Mouse (Mus musculus) layer of hippocampus, adult 9-11 months (tissue): ENCODE data around the gene Mzf1.
"Not testable (repeated sequence)": the region's sequence is repeated elsewhere in the genome, so short reads cannot be mapped to it uniquely, and the experiment has no call there.

Experiments
- DNase-seq: peaks from one replicate; pipeline ENCODE4 v3.0.0; 2022

Mzf1 gene

GRCm38 (mm10) chr7:13054287-13055010, at the start of gene Mzf1:
Mzf1 (minus strand) TSS chr7:13054764.
- DNase-seq: peak; percentile 98

GRCm38 (mm10) chr7:13095073-13095472, 40.5 kb upstream of the Mzf1 start, which contains the start of gene Vmn1r85:
Vmn1r85 (minus strand) TSS chr7:13095173.
- DNase-seq: no peak

GRCm38 (mm10) chr7:13072293-13072692, 17.7 kb upstream of the Mzf1 start:
- DNase-seq: no peak

GRCm38 (mm10) chr7:13063399-13063798, 8.8 kb upstream of the Mzf1 start:
- DNase-seq: not testable (repeated sequence)

- DNase-seq: no peak
Observed at GRCm38 (mm10) chr7:13059536-13059935, 5.0 kb upstream of the Mzf1 start.

GRCm38 (mm10) chr7:13056913-13057700, 2.5 kb upstream of the Mzf1 start:
- no peak for DNase-seq

GRCm38 (mm10) chr7:13053961-13054286, 640 bp downstream of the Mzf1 start:
- DNase-seq: no peak

- no peak for DNase-seq
Observed at GRCm38 (mm10) chr7:13053501-13053900, 1.1 kb downstream of the Mzf1 start.

GRCm38 (mm10) chr7:13053001-13053400, 1.6 kb downstream of the Mzf1 start:
- DNase-seq: no peak

- peak; percentile 37 for DNase-seq
Observed at GRCm38 (mm10) chr7:13046084-13046483, 8.5 kb downstream of the Mzf1 start.

GRCm38 (mm10) chr7:13044254-13044625, 10.3 kb downstream of the Mzf1 start:
- peak; percentile 11 for DNase-seq

GRCm38 (mm10) chr7:13043445-13044253, 10.9 kb downstream of the Mzf1 start:
- peak; percentile 42 for DNase-seq

- DNase-seq: no peak
Observed at GRCm38 (mm10) chr7:13043120-13043444, 11.5 kb downstream of the Mzf1 start.

GRCm38 (mm10) chr7:13042511-13042910, 12.1 kb downstream of the Mzf1 start:
- no peak for DNase-seq

GRCm38 (mm10) chr7:13041256-13041655, 13.3 kb downstream of the Mzf1 start:
- DNase-seq: no peak

GRCm38 (mm10) chr7:13039181-13039580, 15.4 kb downstream of the Mzf1 start:
- no peak for DNase-seq

GRCm38 (mm10) chr7:13038621-13039169, 15.9 kb downstream of the Mzf1 start:
- no peak for DNase-seq

- peak; percentile 99 for DNase-seq
Observed at GRCm38 (mm10) chr7:13037901-13038555, 16.5 kb downstream of the Mzf1 start, which contains the start of gene Ube2m. Ube2m (minus strand) TSS chr7:13038275.

- no peak for DNase-seq
Observed at GRCm38 (mm10) chr7:13037366-13037765, 17.2 kb downstream of the Mzf1 start.

GRCm38 (mm10) chr7:13036806-13037205, 17.8 kb downstream of the Mzf1 start:
- peak; percentile 12 for DNase-seq

- DNase-seq: peak; percentile 37
Observed at GRCm38 (mm10) chr7:13035211-13035855, 19.2 kb downstream of the Mzf1 start.
